ENCODE assay signal across 8 mouse cellular contexts in genomic region chr7:143068882-143069591, GRCm38 (mm10). TPM values are rescaled to one million over a fixed set of nuclear protein-coding genes. Genes with fewer than 3 reads are reported as not detected.
DNase-seq lines count a peak whose midpoint lies in the region; ATAC-seq and TF ChIP-seq lines count a peak whose summit lies in the region.

Gene Tssc4 (plus strand): TSS chr7:143069249.

- TF ChIP-seq CTCF in lung, postnatal 0 days (IDR thresholded peaks at IDR 0.05): no peak

- peak; percentile 99 for DNase-seq in MN1 (ENCODE audit: low spot score)
- DNase-seq in cerebellum, adult 9-10 months: peak; percentile 99
- peak; percentile 99 for DNase-seq in hindbrain, embryonic 10.5 days (ENCODE audit: low spot score)
- peak; percentile 100 for DNase-seq in layer of hippocampus, adult 9-11 months
- DNase-seq in lung, postnatal 0 days (ENCODE audit: low spot score): peak; percentile 100
- DNase-seq in ovary, postnatal 14 days (ENCODE audit: low spot score): peak; percentile 94
- peak; percentile 95 for DNase-seq in thymus, postnatal 14 days

- WGBS in hindbrain, embryonic 10.5 days: under 1% methylated on average over 51 of the region's 51 CpGs
- WGBS in lung, postnatal 0 days: 1% methylated on average over 51 of the region's 51 CpGs

- peak within 1 kb of the TSS; percentile 85 for H3K4me2 ChIP-seq in lung, postnatal 0 days (replicated peaks; ENCODE audit: low read depth, low read length)

- peaks cover 57% of the 10 kb centered on the region for H3K36me3 ChIP-seq in hindbrain, embryonic 10.5 days
- peaks cover 34% of the 10 kb centered on the region for H3K36me3 ChIP-seq in lung, postnatal 0 days (ENCODE audit: insufficient read depth, low read length)

- peak within 1 kb of the TSS; percentile 94 for H3K27ac ChIP-seq in hindbrain, embryonic 10.5 days
- H3K27ac ChIP-seq in lung, postnatal 0 days (ENCODE audit: low read length): peak within 1 kb of the TSS; percentile 90

- no peaks in the 10 kb centered on the region for H3K27me3 ChIP-seq in hindbrain, embryonic 10.5 days (ENCODE audit: insufficient read depth, poor library complexity, severe bottlenecking)
- H3K27me3 ChIP-seq in lung, postnatal 0 days (replicated peaks; ENCODE audit: insufficient read depth, low read length): no peaks in the 10 kb centered on the region

- peak within 1 kb of the TSS; percentile 83 for H3K9ac ChIP-seq in lung, postnatal 0 days (replicated peaks; ENCODE audit: low read depth)

- no peaks in the 10 kb centered on the region for H3K9me3 ChIP-seq in hindbrain, embryonic 10.5 days
- H3K9me3 ChIP-seq in lung, postnatal 0 days (ENCODE audit: low read length): no peaks in the 10 kb centered on the region

- peak; percentile 93 for TF ChIP-seq EP300 in lung, postnatal 0 days (IDR thresholded peaks at IDR 0.05)

- peak within 1 kb of the TSS; percentile 94 for H3K4me3 ChIP-seq in hindbrain, embryonic 10.5 days
- peak within 1 kb of the TSS; percentile 69 for H3K4me3 ChIP-seq in lung, postnatal 0 days (ENCODE audit: low read depth, low read length)

- peaks cover 38% of the 10 kb centered on the region for H3K4me1 ChIP-seq in hindbrain, embryonic 10.5 days (replicated peaks)
- H3K4me1 ChIP-seq in lung, postnatal 0 days (ENCODE audit: insufficient read depth, low read depth, low read length): peaks cover 16% of the 10 kb centered on the region; the same call in 1 of the 2 replicates

- peak; percentile 91 for ATAC-seq in frontal cortex, adult (ENCODE audit: low TSS enrichment)
- peak; percentile 97 for ATAC-seq in lung, postnatal 0 days

RNA-seq across cellular contexts. Expression of gene Tssc4, which starts in this region (rescaled TPM):
- polyA plus RNA-seq in hindbrain, embryonic 10.5 days (2016; fragmentation: Nextera tagmentation; extraction: Ambion mirVana): 130 and 134 TPM in 2 replicates
- 52.3 and 54.5 TPM in 2 replicates for polyA plus RNA-seq in lung, postnatal 0 days (2015; fragmentation: Nextera tagmentation; extraction: Ambion mirVana)

Comparison
In these comparisons a context has a peak if more than half of its experiments do, and no peak if none do; other contexts are left out.
1. Peak in every context shown above with its lines: DNase-seq, ATAC-seq, H3K4me3 ChIP-seq and H3K27ac ChIP-seq.